Mouse (Mus musculus): Measurements from ENCODE around the gene Hrh2. TPM values are rescaled to one million over a fixed set of nuclear protein-coding genes. Genes with fewer than 3 reads are reported as not detected.

Gene Hrh2
- total RNA-seq, 2 experiments from 2014 or later, result 4.8 to 5.7 TPM

DNA sequence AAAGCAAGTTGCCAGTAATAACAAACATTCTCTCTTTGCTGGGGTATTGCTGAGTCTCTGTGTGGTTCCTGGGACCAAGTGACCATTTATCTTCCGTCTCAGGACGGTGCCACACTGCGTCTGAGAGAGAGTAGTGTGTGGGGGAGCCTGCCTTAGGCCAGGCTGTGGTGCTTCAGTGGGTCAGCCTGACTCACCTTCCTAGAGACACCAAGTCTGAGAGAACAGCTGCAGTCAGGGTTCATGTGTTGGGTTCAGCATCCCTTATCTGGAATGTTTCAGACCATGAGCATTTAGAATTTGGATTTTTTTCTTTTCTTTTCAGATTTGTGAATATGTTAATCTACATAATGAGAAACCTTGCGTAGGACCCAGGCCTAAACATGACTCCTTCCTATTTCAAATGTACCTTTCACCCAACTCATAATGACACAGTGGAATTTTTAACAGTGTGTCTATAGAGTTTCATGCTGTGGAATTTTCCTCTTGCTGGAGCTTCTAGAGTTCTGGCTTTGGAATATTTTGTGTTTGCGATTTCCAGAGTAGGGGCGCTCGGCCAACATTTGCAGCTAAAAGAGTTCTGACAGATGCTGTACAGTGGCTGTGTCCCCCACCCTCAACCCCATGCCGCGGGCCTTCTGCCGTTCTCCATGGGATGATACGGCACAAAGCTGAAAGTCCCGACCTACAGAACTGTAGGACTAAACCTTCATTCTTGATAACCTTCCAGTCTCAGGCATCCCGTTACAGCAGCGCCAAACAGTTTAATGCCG is 71.0 kb downstream of the Hrh2 start:
- DNase-seq (ENCODE audit: low spot score in 2 of 2), result no peak

DNA sequence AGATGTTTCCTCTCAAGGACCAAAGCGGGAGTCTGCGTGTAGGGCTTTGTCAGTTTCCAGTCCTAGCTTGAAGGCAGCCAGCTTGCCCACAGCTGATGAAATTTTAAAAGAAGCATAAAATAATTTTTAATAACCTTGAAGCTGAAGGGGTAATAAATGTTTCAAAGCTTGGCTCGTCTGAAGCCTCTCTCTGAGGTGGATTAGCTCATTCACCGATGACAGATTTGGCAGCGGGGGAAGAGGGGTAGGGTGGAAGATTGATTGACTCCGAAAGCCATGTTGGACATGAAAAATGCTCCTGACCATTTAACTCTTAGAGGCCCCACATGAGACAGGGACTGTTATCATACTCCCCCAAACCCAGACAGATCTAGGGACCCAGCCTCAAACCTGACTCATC is 71.7 kb downstream of the Hrh2 start:
- no peak for DNase-seq (ENCODE audit: low spot score in 2 of 2)

- DNase-seq (ENCODE audit: low spot score in 2 of 2), result peak; percentile 77 to 93
Measured at GRCm38 (mm10) chr13:54266472-54266871, 74.5 kb downstream of the Hrh2 start.

GRCm38 (mm10) chr13:54269087-54269486 is 77.2 kb downstream of the Hrh2 start:
- DNase-seq (ENCODE audit: low spot score in 2 of 2), result no peak

- DNase-seq (ENCODE audit: low spot score in 2 of 2), result no peak
Measured at GRCm38 (mm10) chr13:54269628-54270027, 77.7 kb downstream of the Hrh2 start.

DNA sequence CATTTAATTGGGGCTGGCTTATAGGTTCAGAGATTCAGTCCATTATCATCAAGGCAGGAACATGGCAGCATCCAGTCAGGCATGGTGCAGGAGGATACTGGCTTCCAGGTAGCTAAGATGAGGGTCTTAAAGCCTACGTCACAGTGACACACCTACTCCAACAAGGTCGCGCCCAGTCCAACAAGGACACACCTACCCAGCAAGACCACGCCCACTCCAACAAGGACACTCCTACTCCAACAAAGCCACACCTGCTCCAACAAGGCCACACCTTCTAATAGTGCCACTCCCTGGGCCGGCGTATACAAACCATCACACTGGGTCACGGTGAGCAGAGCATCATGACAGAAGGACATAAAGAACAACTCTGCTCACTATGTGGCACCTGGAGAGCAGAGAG is 80.1 kb downstream of the Hrh2 start:
- DNase-seq (ENCODE audit: low spot score in 2 of 2), result no peak

GRCm38 (mm10) chr13:54277406-54277805 is 85.5 kb downstream of the Hrh2 start:
- DNase-seq (ENCODE audit: low spot score in 2 of 2), result no peak

DNA sequence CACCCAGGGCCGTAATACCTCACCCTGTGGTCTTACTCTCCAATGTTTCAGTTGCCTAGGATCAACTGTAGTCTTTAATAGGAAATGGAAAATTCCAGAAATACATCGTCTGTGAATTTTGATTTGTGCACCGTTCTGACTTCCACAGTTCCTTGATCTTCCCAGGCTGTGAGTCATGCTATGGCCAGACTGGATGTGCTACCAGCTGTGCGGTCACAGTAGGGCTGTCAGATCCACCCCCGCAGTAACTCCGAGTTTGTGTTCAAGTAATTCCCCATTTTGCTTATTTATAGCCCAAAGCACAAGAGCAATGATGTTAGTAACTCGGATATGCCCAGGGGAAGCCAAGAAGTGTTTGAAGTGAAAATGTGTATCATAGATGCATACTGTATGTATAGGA is 88.4 kb downstream of the Hrh2 start:
- no peak for DNase-seq (ENCODE audit: low spot score in 2 of 2)

GRCm38 (mm10) chr13:54281149-54281548 is 89.2 kb downstream of the Hrh2 start:
- DNase-seq (ENCODE audit: low spot score in 2 of 2), result no peak

DNA sequence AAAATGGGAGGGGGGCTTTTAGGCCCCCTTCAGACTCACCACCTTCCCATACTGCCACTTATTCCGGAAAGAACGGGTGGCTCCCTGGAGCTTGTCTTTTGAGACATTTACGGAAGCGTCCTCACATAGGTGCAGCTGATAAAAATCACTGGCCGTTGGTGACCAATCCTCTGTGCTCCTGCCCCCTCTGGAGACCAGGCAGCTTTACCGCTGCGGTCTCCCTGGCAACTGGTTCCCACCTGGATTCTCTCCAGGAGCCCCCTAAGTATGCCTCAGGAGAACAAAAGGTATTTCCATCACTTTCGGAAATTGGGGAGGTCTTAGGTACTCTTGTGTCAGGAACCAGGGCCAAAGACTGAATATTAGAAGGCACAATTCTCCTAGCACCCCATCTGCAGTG is 89.7 kb downstream of the Hrh2 start:
- no peak for DNase-seq (ENCODE audit: low spot score in 2 of 2)

- DNase-seq (ENCODE audit: low spot score in 2 of 2), result no peak
Measured at GRCm38 (mm10) chr13:54282149-54282860, 90.4 kb downstream of the Hrh2 start.

GRCm38 (mm10) chr13:54282861-54283206 is 90.9 kb downstream of the Hrh2 start:
- DNase-seq (ENCODE audit: low spot score in 2 of 2), result peak in 1 of 2 experiments; percentile 65

Other genes with a start within 250 kb of the Hrh2 start
- 1 to 10 TPM; 2.4 to 2.9 TPM for gene Drd1, start 136.4 kb upstream of the Hrh2 start, total RNA-seq (2021)
- 10 to 100 TPM; 52.3 to 52.9 TPM for gene Sfxn1, start 120.3 kb upstream of the Hrh2 start, total RNA-seq (2021)
- 100 to 1,000 TPM; 818 to 860 TPM for gene Cplx2, start 179.2 kb downstream of the Hrh2 start, total RNA-seq (2021)

All from layer of hippocampus, postnatal 14 days (tissue).